Mouse (Mus musculus) lung, postnatal 0 days (tissue): ENCODE measurements around the gene Psmb9. TPM values are rescaled to one million over a fixed set of nuclear protein-coding genes. Genes with fewer than 3 reads are reported as not detected.
"Not testable (repeated sequence)": the region's sequence is repeated elsewhere in the genome, so short reads cannot be mapped to it uniquely, and the experiment has no call there.

ENCODE experiments used
- ATAC-seq: fragments of 200-750 bp; cut with Nextera tagmentation; 2 replicates; pipeline ENCODE4 v1.8.0; 2017; ENCODE audit warnings: moderate library complexity
- DNase-seq: peaks from one replicate; pipeline ENCODE4 v3.0.0-alpha.2; 2016; ENCODE audit warnings: low spot score
- H3K27ac ChIP-seq: fragments of 300-500 bp; sonication (generic); 2 replicates; pipeline ENCODE4 v1.5.1; 2014; ENCODE audit warnings: antibody characterized with exemption, mild to moderate bottlenecking, low read length, mixed read lengths
- H3K27me3 ChIP-seq: fragments of 300-500 bp; sonication (generic); replicated peaks from 2 replicates; pipeline ENCODE4 v1.6.1; 2014; ENCODE audit warnings: low read length, mixed read lengths; ENCODE audit not compliant: insufficient read depth
- H3K36me3 ChIP-seq: fragments of 300-500 bp; sonication (generic); 2 replicates; pipeline ENCODE4 v1.6.1; 2014; ENCODE audit warnings: low read length, mixed read lengths; ENCODE audit not compliant: insufficient read depth
- H3K4me1 ChIP-seq: fragments of 300-500 bp; sonication (generic); 2 replicates; pipeline ENCODE4 v1.6.1; 2014; ENCODE audit warnings: antibody characterized with exemption, low read depth, low read length, mixed read lengths; ENCODE audit not compliant: insufficient read depth
- H3K4me2 ChIP-seq: fragments of 300-500 bp; sonication (generic); replicated peaks from 2 replicates; pipeline ENCODE4 v1.6.1; 2014; ENCODE audit warnings: low read depth, mild to moderate bottlenecking, low read length, moderate library complexity, mixed read lengths
- H3K4me3 ChIP-seq: fragments of 300-500 bp; sonication (generic); 2 replicates; pipeline ENCODE4 v1.5.1; 2014; ENCODE audit warnings: low read depth, low read length
- H3K9ac ChIP-seq: fragments of 300-500 bp; sonication (generic); replicated peaks from 2 replicates; pipeline ENCODE4 v1.6.1; 2014; ENCODE audit warnings: low read depth, mild to moderate bottlenecking
- H3K9me3 ChIP-seq: fragments of 300-500 bp; sonication (generic); 2 replicates; pipeline ENCODE4 v1.6.1; 2016; ENCODE audit warnings: low read length, mixed read lengths
- CTCF ChIP-seq: IDR thresholded peaks from 2 replicates; pipeline ENCODE4 v1.5.1; 2016; ENCODE audit warnings: antibody characterized with exemption, mild to moderate bottlenecking
- EP300 ChIP-seq: IDR thresholded peaks from 2 replicates; pipeline ENCODE4 v1.6.1; 2016; ENCODE audit warnings: antibody characterized with exemption, mild to moderate bottlenecking, control low read depth
- WGBS: fragments of 180-500 bp; shearing (Covaris S2); extraction: QIAGEN DNeasy Blood & Tissue Kit; methylation state at CpG from one replicate; pipeline ENCODE4 v1.1.7; 2014; 5-methylcytosine and 5-hydroxymethylcytosine counted together
- polyA plus RNA-seq: library from polyadenylated mRNA; unstranded; fragments of >200 nt; fragmentation: Nextera tagmentation; extraction: Ambion mirVana; gene quantifications from 2 replicates; pipeline ENCODE4 v1.2.1, GENCODE M21; 2015

The Psmb9 gene
- polyA plus RNA-seq, 1 experiment from 2014 or later, result 16.4 TPM

- TF ChIP-seq EP300 (no peak), CTCF (no peak)
- ATAC-seq, result peak; percentile 91
Measured at GRCm38 (mm10) chr17:34152923-34153322, 34.6 kb downstream of the Psmb9 start, which contains the start of gene H2-DMb1. H2-DMb1 (plus strand) TSS chr17:34153072.

GRCm38 (mm10) chr17:34144960-34145371 is 42.6 kb downstream of the Psmb9 start:
- DNase-seq, result no peak

More at GRCm38 (mm10) chr17:34152923-34153322, 34.6 kb downstream of the Psmb9 start, which contains the start of gene H2-DMb1:
- H3K4me2 ChIP-seq, result 0 out of 2 replicates have a peak within 1 kb of the TSS, but pooled peaks have one; percentile 27
- H3K4me1 ChIP-seq, result no peaks in the 10 kb centered on the region
- no peak within 1 kb of the TSS for H3K27ac ChIP-seq
- peak; percentile 83 for DNase-seq
- H3K27me3 ChIP-seq, result no peaks in the 10 kb centered on the region
- no peaks in the 10 kb centered on the region for H3K9me3 ChIP-seq
- H3K9ac ChIP-seq, result no peak within 1 kb of the TSS
- WGBS, result 46% methylated on average over 4 of the region's 4 CpGs
- no peak within 1 kb of the TSS for H3K4me3 ChIP-seq
- no peaks in the 10 kb centered on the region for H3K36me3 ChIP-seq

GRCm38 (mm10) chr17:34144221-34144620 is 43.3 kb downstream of the Psmb9 start:
- not testable (repeated sequence) for H3K27ac ChIP-seq, H3K27me3 ChIP-seq, DNase-seq, H3K9me3 ChIP-seq, H3K4me1 ChIP-seq, H3K4me3 ChIP-seq, H3K4me2 ChIP-seq, H3K9ac ChIP-seq, ATAC-seq, H3K36me3 ChIP-seq
- WGBS, result 96% methylated on average over 3 of the region's 4 CpGs

More at GRCm38 (mm10) chr17:34144960-34145371, 42.6 kb downstream of the Psmb9 start:
- Histone ChIP-seq H3K9ac (no peak overlapping the region), H3K27ac (no peak overlapping the region), H3K27me3 (no peaks in the 10 kb centered on the region), H3K4me2 (no peak overlapping the region), H3K4me3 (no peak overlapping the region), H3K4me1 (no peaks in the 10 kb centered on the region), H3K9me3 (no peaks in the 10 kb centered on the region), H3K36me3 (no peaks in the 10 kb centered on the region)
- ATAC-seq, result no peak
- WGBS, result 66% methylated on average over 3 of the region's 3 CpGs
- no peak for TF ChIP-seq CTCF
- no peak for TF ChIP-seq EP300

GRCm38 (mm10) chr17:34143461-34143860 is 44.1 kb downstream of the Psmb9 start:
- WGBS, result 31% methylated on average over 5 of the region's 5 CpGs
- H3K9me3 ChIP-seq, result no peaks in the 10 kb centered on the region
- no peak for TF ChIP-seq CTCF
- TF ChIP-seq EP300, result no peak
- H3K4me3 ChIP-seq, result no peak overlapping the region
- DNase-seq (no peak), ATAC-seq (no peak)
- no peak overlapping the region for H3K4me2 ChIP-seq
- H3K4me1 ChIP-seq, result no peaks in the 10 kb centered on the region
- H3K27ac ChIP-seq, result no peak overlapping the region
- no peaks in the 10 kb centered on the region for H3K36me3 ChIP-seq
- H3K9ac ChIP-seq, result no peak overlapping the region
- H3K27me3 ChIP-seq, result no peaks in the 10 kb centered on the region

- ATAC-seq (peak; percentile 79), DNase-seq (peak; percentile 75)
- no peak within 1 kb of the TSS for H3K9ac ChIP-seq
- 20% methylated on average over 7 of the region's 7 CpGs for WGBS
- no peaks in the 10 kb centered on the region for H3K36me3 ChIP-seq
- TF ChIP-seq CTCF, result no peak
- no peak for TF ChIP-seq EP300
- H3K4me2 ChIP-seq, result no peak within 1 kb of the TSS
- H3K4me3 ChIP-seq, result no peak within 1 kb of the TSS
- H3K27me3 ChIP-seq, result no peaks in the 10 kb centered on the region
- no peaks in the 10 kb centered on the region for H3K4me1 ChIP-seq
- peak within 1 kb of the TSS; percentile 51; the same call in 1 of the 2 replicates for H3K27ac ChIP-seq
- H3K9me3 ChIP-seq, result no peaks in the 10 kb centered on the region
Measured at GRCm38 (mm10) chr17:34143033-34143432, 44.5 kb downstream of the Psmb9 start, which contains the start of gene H2-DMb2. H2-DMb2 (plus strand) TSS chr17:34143307.

- Histone ChIP-seq H3K4me3 (no peak overlapping the region), H3K36me3 (no peaks in the 10 kb centered on the region), H3K9ac (no peak overlapping the region), H3K4me2 (no peak overlapping the region), H3K27me3 (no peaks in the 10 kb centered on the region), H3K27ac (peak overlapping the region; percentile 51; the same call in 1 of the 2 replicates), H3K4me1 (no peaks in the 10 kb centered on the region), H3K9me3 (no peaks in the 10 kb centered on the region)
- TF ChIP-seq CTCF (no peak), EP300 (no peak)
- ATAC-seq (peak; percentile 11; the same call in 1 of the 2 replicates), DNase-seq (no peak)
- WGBS, result 42% methylated on average over 7 of the region's 7 CpGs
Measured at GRCm38 (mm10) chr17:34142456-34143010, 45.0 kb downstream of the Psmb9 start.

- DNase-seq (no peak), ATAC-seq (no peak)
- no peak overlapping the region for H3K4me2 ChIP-seq
- no peak overlapping the region for H3K27ac ChIP-seq
- H3K4me3 ChIP-seq, result no peak overlapping the region
- TF ChIP-seq EP300 (no peak), CTCF (no peak)
- no peak overlapping the region for H3K9ac ChIP-seq
- H3K27me3 ChIP-seq, result no peaks in the 10 kb centered on the region
- no peaks in the 10 kb centered on the region for H3K4me1 ChIP-seq
- no peaks in the 10 kb centered on the region for H3K36me3 ChIP-seq
- 47% methylated on average over 4 of the region's 4 CpGs for WGBS
- no peaks in the 10 kb centered on the region for H3K9me3 ChIP-seq
Measured at GRCm38 (mm10) chr17:34141448-34141847, 46.1 kb downstream of the Psmb9 start.
